Mouse (Mus musculus) liver, embryonic 14.5 days (tissue): ENCODE measurements around the gene Cox4i2. TPM values are rescaled to one million over a fixed set of nuclear protein-coding genes. Genes with fewer than 3 reads are reported as not detected.

Source experiments
- ATAC-seq: fragments of 200-750 bp; cut with Nextera tagmentation; 2 replicates; pipeline ENCODE4 v1.8.0; 2017; ENCODE audit warnings: moderate number of reproducible peaks, mild to moderate bottlenecking, moderate library complexity; ENCODE audit not compliant: insufficient read depth
- DNase-seq, 3 experiments: peaks; one replicate each; pipeline ENCODE4 v3.0.0-alpha.2; 2012 to 2013; ENCODE audit warnings: low read depth in 3 of 3, low spot score in 3 of 3
- H3K27ac ChIP-seq: fragments of 300-500 bp; sonication (generic); 2 replicates; pipeline ENCODE4 v1.5.1; 2014; ENCODE audit warnings: moderate library complexity, mild to moderate bottlenecking, control low read depth, inconsistent platforms
- H3K27me3 ChIP-seq: fragments of 300-500 bp; sonication (generic); 2 replicates; pipeline ENCODE4 v1.6.1; 2014; ENCODE audit warnings: mild to moderate bottlenecking, low read length, moderate library complexity; ENCODE audit not compliant: control insufficient read depth, insufficient read depth
- H3K36me3 ChIP-seq: fragments of 300-500 bp; sonication (generic); replicated peaks from 2 replicates; pipeline ENCODE4 v1.6.1; 2014; ENCODE audit warnings: low read depth; ENCODE audit not compliant: control insufficient read depth, insufficient read depth
- H3K4me1 ChIP-seq, 2 experiments: fragments of 200-500 bp in 1 of 2; fragments of 300-500 bp in 1 of 2; sonication (generic) in 1 of 2; replicated peaks; 2 replicates each; pipeline ENCODE4 v1.6.1; 2012 to 2014; ENCODE audit warnings: antibody characterized with exemption in 1 of 2, inconsistent platforms in 1 of 2, low read length in 1 of 2; ENCODE audit not compliant: control insufficient read depth in 2 of 2, insufficient read depth in 2 of 2
- H3K4me2 ChIP-seq: fragments of 300-500 bp; sonication (generic); 2 replicates; pipeline ENCODE4 v1.6.1; 2014; ENCODE audit warnings: low read depth, mild to moderate bottlenecking, control low read depth, moderate library complexity
- H3K4me3 ChIP-seq, 2 experiments: fragments of 200-500 bp in 1 of 2; fragments of 300-500 bp in 1 of 2; sonication (generic) in 1 of 2; 2 replicates each; pipeline ENCODE4 v1.5.1; 2012 to 2014; ENCODE audit warnings: low read depth in 2 of 2, low read length in 2 of 2, mild to moderate bottlenecking in 2 of 2, control low read depth in 1 of 2, inconsistent platforms in 1 of 2, moderate library complexity in 1 of 2; ENCODE audit not compliant: insufficient read depth in 1 of 2
- H3K9ac ChIP-seq: fragments of 300-500 bp; sonication (generic); replicated peaks from 2 replicates; pipeline ENCODE4 v1.6.1; 2014; ENCODE audit warnings: mild to moderate bottlenecking, control low read depth, moderate library complexity
- H3K9me3 ChIP-seq: fragments of 300-500 bp; sonication (generic); 2 replicates; pipeline ENCODE4 v1.6.1; 2016; ENCODE audit warnings: low read length, mixed read lengths; ENCODE audit not compliant: control insufficient read depth
- CTCF ChIP-seq: IDR thresholded peaks from 2 replicates; pipeline ENCODE4 v1.5.1; 2016; ENCODE audit warnings: antibody characterized with exemption, low read depth, control low read depth
- EP300 ChIP-seq: IDR thresholded peaks from 2 replicates; pipeline ENCODE4 v1.6.1; 2016; ENCODE audit warnings: antibody characterized with exemption, low read depth
- WGBS: fragments of 180-500 bp; shearing (Covaris S2); extraction: QIAGEN DNeasy Blood & Tissue Kit; methylation state at CpG from one replicate; pipeline ENCODE4 v1.1.7; 2014; ENCODE audit not compliant: insufficient replicate concordance; 5-methylcytosine and 5-hydroxymethylcytosine counted together
- polyA plus RNA-seq, 2 experiments: library from polyadenylated mRNA; depleted of rRNA in 1 of 2; stranded (reverse) in 1 of 2; unstranded in 1 of 2; fragments of >200 nt; fragmentation: Nextera tagmentation in 1 of 2; extraction: Ambion mirVana in 1 of 2; gene quantifications; 2 replicates each; pipeline versions ENCODE4 v1.2.1 to v1.2.3; 2012 to 2014

Gene Cox4i2
- polyA plus RNA-seq, 2 experiments: 0.51 to 0.92 TPM

- ATAC-seq: no peak
- H3K36me3 ChIP-seq: no peaks in the 10 kb centered on the region
- H3K4me1 ChIP-seq: 0 out of 4 replicates have a peak, but pooled peaks cover 0 to 3% of the 10 kb centered on the region in 2 experiments
- H3K9me3 ChIP-seq: no peaks in the 10 kb centered on the region
- H3K9ac ChIP-seq: no peak overlapping the region
- H3K4me3 ChIP-seq: no peak overlapping the region
- WGBS: 44% methylated on average over 2 of the region's 2 CpGs
- no peak for DNase-seq
- H3K4me2 ChIP-seq: no peak overlapping the region
- H3K27ac ChIP-seq: no peak overlapping the region
- TF ChIP-seq CTCF (no peak), EP300 (no peak)
- peaks cover 10% of the 10 kb centered on the region for H3K27me3 ChIP-seq
Measured at GRCm38 (mm10) chr2:152757478-152757877, 3.5 kb downstream of the Cox4i2 start.

GRCm38 (mm10) chr2:152758351-152758750 is 4.4 kb downstream of the Cox4i2 start:
- 49% methylated on average over 4 of the region's 4 CpGs for WGBS
- DNase-seq: no peak
- TF ChIP-seq CTCF (no peak), EP300 (no peak)

DNA sequence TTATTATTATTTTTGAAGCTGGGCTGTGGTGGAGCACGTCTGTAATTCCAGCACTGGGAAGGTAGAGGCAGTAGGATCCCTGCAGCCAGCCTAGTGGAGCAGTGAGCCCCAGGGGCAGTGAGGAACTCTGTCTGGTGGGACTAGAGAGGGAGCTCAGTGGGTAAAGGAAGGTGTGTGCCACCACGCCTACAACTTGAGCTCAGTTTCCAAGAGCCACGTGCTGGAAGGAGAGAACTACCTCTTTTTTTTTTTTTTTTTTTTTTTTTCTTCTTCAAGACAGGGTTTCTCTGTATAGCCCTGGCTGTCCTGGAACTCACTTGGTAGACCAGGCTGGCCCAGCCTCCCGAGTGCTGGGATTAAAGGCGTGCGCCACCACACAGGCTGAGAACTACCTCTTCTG is 9.3 kb downstream of the Cox4i2 start:
- H3K4me3 ChIP-seq: no peak overlapping the region
- ATAC-seq (no peak), DNase-seq (no peak)
- TF ChIP-seq EP300: no peak
- no peak for TF ChIP-seq CTCF
- H3K4me1 ChIP-seq: peaks cover 19 to 22% of the 10 kb centered on the region in 2 experiments
- no peaks in the 10 kb centered on the region for H3K36me3 ChIP-seq
- no peaks in the 10 kb centered on the region for H3K27me3 ChIP-seq
- H3K4me2 ChIP-seq: no peak overlapping the region
- H3K9ac ChIP-seq: no peak overlapping the region
- WGBS: 55% methylated on average over 6 of the region's 6 CpGs
- H3K27ac ChIP-seq: no peak overlapping the region
- H3K9me3 ChIP-seq: no peaks in the 10 kb centered on the region

More at GRCm38 (mm10) chr2:152758351-152758750, 4.4 kb downstream of the Cox4i2 start:
- no peak for ATAC-seq
- Histone ChIP-seq H3K27me3 (peaks cover 10% of the 10 kb centered on the region), H3K9me3 (no peaks in the 10 kb centered on the region), H3K4me1 (0 out of 4 replicates have a peak, but pooled peaks cover 0 to 3% of the 10 kb centered on the region in 2 experiments), H3K4me3 (no peak overlapping the region), H3K9ac (no peak overlapping the region), H3K36me3 (no peaks in the 10 kb centered on the region), H3K4me2 (no peak overlapping the region), H3K27ac (no peak overlapping the region)

DNA sequence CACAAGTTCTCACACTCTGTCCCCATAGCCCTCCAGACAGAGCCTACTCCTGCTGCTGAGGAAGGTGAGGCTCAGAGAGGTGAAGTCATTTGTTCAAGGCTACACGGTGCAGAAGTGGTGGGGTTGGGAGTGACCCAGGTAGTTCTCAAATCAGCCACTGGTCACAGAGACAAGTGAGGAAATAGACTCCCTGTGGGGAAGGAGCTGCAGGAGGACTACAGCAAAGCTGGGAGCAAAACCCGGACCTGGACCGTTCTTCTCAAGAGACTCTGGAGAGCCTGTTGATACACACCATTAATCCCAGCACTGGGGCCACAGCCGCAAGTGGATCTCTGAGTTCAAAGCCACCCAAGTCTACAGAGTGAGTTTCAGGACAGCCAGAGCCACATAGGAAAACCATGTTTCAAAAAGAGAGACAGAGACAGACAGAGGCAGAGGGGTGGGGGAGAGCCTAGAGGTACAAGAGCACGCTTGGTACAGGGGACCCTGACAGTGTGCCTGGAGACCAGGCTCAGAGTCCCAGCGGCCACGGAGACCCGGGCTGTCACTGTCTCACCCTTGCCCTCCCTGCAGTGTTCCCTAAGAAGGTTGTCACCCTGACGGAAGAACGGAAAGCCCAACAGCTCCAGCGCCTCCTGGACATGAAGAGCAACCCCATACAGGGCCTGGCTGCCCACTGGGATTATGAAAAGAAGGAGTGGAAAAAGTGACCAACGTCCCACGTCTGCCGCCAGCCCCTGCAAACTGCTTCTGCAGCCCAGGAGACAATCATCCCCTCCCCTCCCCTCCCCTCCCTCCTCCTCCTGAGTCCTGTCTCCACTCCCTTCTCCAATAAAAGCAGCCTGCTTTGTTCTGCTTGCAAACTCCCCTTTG is 10.4 kb downstream of the Cox4i2 start:
- no peak for DNase-seq
- no peak overlapping the region for H3K9ac ChIP-seq

DNA sequence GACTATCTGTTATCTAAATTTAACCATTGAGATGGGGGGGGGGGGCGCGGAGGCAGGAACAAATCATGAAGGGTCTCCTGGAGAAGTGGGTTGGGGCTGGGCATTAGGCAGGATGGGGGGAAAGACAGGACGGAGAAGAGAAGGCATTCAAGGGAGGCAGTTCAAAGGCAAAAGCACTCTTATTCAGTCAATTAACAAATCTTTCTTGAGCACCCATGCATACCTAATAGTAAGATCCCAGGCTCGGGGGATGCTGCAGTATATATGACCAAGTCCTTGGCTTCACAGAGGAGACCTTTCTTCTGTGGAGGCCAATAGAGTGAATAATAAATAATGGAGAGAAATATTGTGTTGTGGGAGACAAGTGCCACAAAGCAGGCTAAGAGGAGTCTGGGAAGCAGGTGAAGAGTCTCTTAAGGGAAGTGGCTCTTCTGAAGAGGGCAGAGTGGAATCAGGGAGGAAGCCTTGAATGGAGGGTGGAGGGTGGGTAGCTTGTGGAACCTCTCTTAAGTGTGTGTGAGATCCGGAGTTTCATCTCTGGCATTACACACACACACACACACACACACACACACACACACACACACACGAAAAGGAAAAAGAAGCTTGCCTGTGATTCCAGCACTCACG is 11.2 kb downstream of the Cox4i2 start:
- WGBS: 40% methylated on average over 7 of the region's 7 CpGs
- DNase-seq: no peak
- Histone ChIP-seq H3K36me3 (no peaks in the 10 kb centered on the region), H3K9ac (no peak overlapping the region), H3K4me3 (no peak overlapping the region), H3K27me3 (no peaks in the 10 kb centered on the region; the same call in 1 of the 2 replicates), H3K4me1 (peaks cover 36 to 37% of the 10 kb centered on the region in 2 experiments), H3K27ac (no peak overlapping the region), H3K9me3 (no peaks in the 10 kb centered on the region), H3K4me2 (no peak overlapping the region)
- no peak for ATAC-seq
- TF ChIP-seq EP300 (no peak), CTCF (no peak)

More for the DNA sequence above, 10.4 kb downstream of the Cox4i2 start:
- no peaks in the 10 kb centered on the region; the same call in 1 of the 2 replicates for H3K27me3 ChIP-seq
- no peaks in the 10 kb centered on the region for H3K9me3 ChIP-seq
- H3K4me2 ChIP-seq: no peak overlapping the region
- H3K4me1 ChIP-seq: peaks cover 29 to 31% of the 10 kb centered on the region in 2 experiments
- H3K36me3 ChIP-seq: no peaks in the 10 kb centered on the region
- 30% methylated on average over 14 of the region's 14 CpGs for WGBS
- TF ChIP-seq CTCF (no peak), EP300 (no peak)
- no peak overlapping the region for H3K4me3 ChIP-seq
- H3K27ac ChIP-seq: no peak overlapping the region
- ATAC-seq: no peak
